Mouse (Mus musculus): ENCODE measurements around the gene D130043K22Rik. TPM values are rescaled to one million over a fixed set of nuclear protein-coding genes. Genes with fewer than 3 reads are reported as not detected.

The D130043K22Rik gene
- polyA plus RNA-seq, 1 experiment from 2014 or later, result 5.7 TPM

- H3K27me3 ChIP-seq (replicated peaks; ENCODE audit: control insufficient read depth, insufficient read depth, low read length), result no peaks in the 10 kb centered on the region
- H3K27ac ChIP-seq (ENCODE audit: low read length), result no peak overlapping the region
- H3K4me1 ChIP-seq (replicated peaks; ENCODE audit: control insufficient read depth, insufficient read depth, low read length), result no peaks in the 10 kb centered on the region
- ATAC-seq, result no peak
- no peaks in the 10 kb centered on the region for H3K9me3 ChIP-seq (ENCODE audit: control insufficient read depth, low read length)
- H3K9ac ChIP-seq (replicated peaks; ENCODE audit: low read depth, low read length), result no peak overlapping the region
- no peak overlapping the region for H3K4me3 ChIP-seq (replicated peaks; ENCODE audit: low read length)
- H3K36me3 ChIP-seq (ENCODE audit: control insufficient read depth, insufficient read depth), result no peaks in the 10 kb centered on the region; the same call in 1 of the 2 replicates
- 92% methylated on average over 1 of the region's 1 CpGs for WGBS
- no peak overlapping the region for H3K4me2 ChIP-seq (ENCODE audit: low read length)
Measured at GRCm38 (mm10) chr13:24909112-24909511, 64.2 kb downstream of the D130043K22Rik start.

GRCm38 (mm10) chr13:24913576-24913975, 68.6 kb downstream of the D130043K22Rik start:
- Histone ChIP-seq H3K27ac (ENCODE audit: low read length) (no peak overlapping the region), H3K27me3 (replicated peaks; ENCODE audit: control insufficient read depth, insufficient read depth, low read length) (no peaks in the 10 kb centered on the region), H3K4me3 (replicated peaks; ENCODE audit: low read length) (no peak overlapping the region), H3K4me2 (ENCODE audit: low read length) (no peak overlapping the region), H3K36me3 (ENCODE audit: control insufficient read depth, insufficient read depth) (no peaks in the 10 kb centered on the region; the same call in 1 of the 2 replicates), H3K9me3 (ENCODE audit: control insufficient read depth, low read length) (no peaks in the 10 kb centered on the region), H3K4me1 (replicated peaks; ENCODE audit: control insufficient read depth, insufficient read depth, low read length) (no peaks in the 10 kb centered on the region), H3K9ac (replicated peaks; ENCODE audit: low read depth, low read length) (no peak overlapping the region)
- no peak for ATAC-seq
- WGBS, result 94% methylated on average over 7 of the region's 7 CpGs

- ATAC-seq, result no peak
- H3K36me3 ChIP-seq (ENCODE audit: control insufficient read depth, insufficient read depth), result no peaks in the 10 kb centered on the region; the same call in 1 of the 2 replicates
- WGBS, result 92% methylated on average over 4 of the region's 4 CpGs
Measured at GRCm38 (mm10) chr13:24914915-24915314, 70.0 kb downstream of the D130043K22Rik start.

GRCm38 (mm10) chr13:24915831-24916230, 70.9 kb downstream of the D130043K22Rik start:
- no peak overlapping the region for H3K9ac ChIP-seq (replicated peaks; ENCODE audit: low read depth, low read length)
- no peak overlapping the region for H3K27ac ChIP-seq (ENCODE audit: low read length)
- 70% methylated on average over 13 of the region's 13 CpGs for WGBS
- ATAC-seq, result no peak
- no peak overlapping the region for H3K4me2 ChIP-seq (ENCODE audit: low read length)
- no peaks in the 10 kb centered on the region for H3K27me3 ChIP-seq (replicated peaks; ENCODE audit: control insufficient read depth, insufficient read depth, low read length)
- no peaks in the 10 kb centered on the region for H3K36me3 ChIP-seq (ENCODE audit: control insufficient read depth, insufficient read depth)
- H3K4me1 ChIP-seq (replicated peaks; ENCODE audit: control insufficient read depth, insufficient read depth, low read length), result no peaks in the 10 kb centered on the region
- H3K9me3 ChIP-seq (ENCODE audit: control insufficient read depth, low read length), result no peaks in the 10 kb centered on the region
- H3K4me3 ChIP-seq (replicated peaks; ENCODE audit: low read length), result no peak overlapping the region

More at GRCm38 (mm10) chr13:24914915-24915314, 70.0 kb downstream of the D130043K22Rik start:
- no peak overlapping the region for H3K9ac ChIP-seq (replicated peaks; ENCODE audit: low read depth, low read length)
- H3K27ac ChIP-seq (ENCODE audit: low read length), result no peak overlapping the region
- no peaks in the 10 kb centered on the region for H3K4me1 ChIP-seq (replicated peaks; ENCODE audit: control insufficient read depth, insufficient read depth, low read length)
- no peaks in the 10 kb centered on the region for H3K9me3 ChIP-seq (ENCODE audit: control insufficient read depth, low read length)
- no peaks in the 10 kb centered on the region for H3K27me3 ChIP-seq (replicated peaks; ENCODE audit: control insufficient read depth, insufficient read depth, low read length)
- H3K4me2 ChIP-seq (ENCODE audit: low read length), result no peak overlapping the region
- H3K4me3 ChIP-seq (replicated peaks; ENCODE audit: low read length), result no peak overlapping the region

GRCm38 (mm10) chr13:24920333-24920977, 75.5 kb downstream of the D130043K22Rik start:
- no peak overlapping the region for H3K4me2 ChIP-seq (ENCODE audit: low read length)
- 30% methylated on average over 5 of the region's 5 CpGs for WGBS
- H3K4me3 ChIP-seq (replicated peaks; ENCODE audit: low read length), result no peak overlapping the region
- H3K9ac ChIP-seq (replicated peaks; ENCODE audit: low read depth, low read length), result no peak overlapping the region
- H3K27me3 ChIP-seq (replicated peaks; ENCODE audit: control insufficient read depth, insufficient read depth, low read length), result no peaks in the 10 kb centered on the region
- H3K4me1 ChIP-seq (replicated peaks; ENCODE audit: control insufficient read depth, insufficient read depth, low read length), result no peaks in the 10 kb centered on the region
- H3K27ac ChIP-seq (ENCODE audit: low read length), result no peak overlapping the region
- peak; percentile 87 for ATAC-seq
- no peaks in the 10 kb centered on the region for H3K9me3 ChIP-seq (ENCODE audit: control insufficient read depth, low read length)
- peaks cover 4% of the 10 kb centered on the region for H3K36me3 ChIP-seq (ENCODE audit: control insufficient read depth, insufficient read depth)

GRCm38 (mm10) chr13:24921281-24921680, 76.3 kb downstream of the D130043K22Rik start:
- H3K27ac ChIP-seq (ENCODE audit: low read length), result no peak overlapping the region

GRCm38 (mm10) chr13:24923991-24924390, 79.1 kb downstream of the D130043K22Rik start:
- WGBS, result 93% methylated on average over 5 of the region's 5 CpGs
- ATAC-seq, result no peak
- no peaks in the 10 kb centered on the region for H3K27me3 ChIP-seq (replicated peaks; ENCODE audit: control insufficient read depth, insufficient read depth, low read length)

More at GRCm38 (mm10) chr13:24921281-24921680, 76.3 kb downstream of the D130043K22Rik start:
- 93% methylated on average over 6 of the region's 6 CpGs for WGBS
- no peaks in the 10 kb centered on the region for H3K27me3 ChIP-seq (replicated peaks; ENCODE audit: control insufficient read depth, insufficient read depth, low read length)
- no peak overlapping the region for H3K9ac ChIP-seq (replicated peaks; ENCODE audit: low read depth, low read length)
- peaks cover 6% of the 10 kb centered on the region for H3K36me3 ChIP-seq (ENCODE audit: control insufficient read depth, insufficient read depth)
- H3K4me3 ChIP-seq (replicated peaks; ENCODE audit: low read length), result no peak overlapping the region
- H3K4me2 ChIP-seq (ENCODE audit: low read length), result no peak overlapping the region
- no peaks in the 10 kb centered on the region for H3K9me3 ChIP-seq (ENCODE audit: control insufficient read depth, low read length)
- no peaks in the 10 kb centered on the region for H3K4me1 ChIP-seq (replicated peaks; ENCODE audit: control insufficient read depth, insufficient read depth, low read length)
- no peak for ATAC-seq

GRCm38 (mm10) chr13:24930591-24930990, 85.7 kb downstream of the D130043K22Rik start:
- no peak overlapping the region for H3K4me3 ChIP-seq (replicated peaks; ENCODE audit: low read length)
- no peaks in the 10 kb centered on the region for H3K9me3 ChIP-seq (ENCODE audit: control insufficient read depth, low read length)
- H3K27me3 ChIP-seq (replicated peaks; ENCODE audit: control insufficient read depth, insufficient read depth, low read length), result no peaks in the 10 kb centered on the region
- H3K4me1 ChIP-seq (replicated peaks; ENCODE audit: control insufficient read depth, insufficient read depth, low read length), result no peaks in the 10 kb centered on the region
- no peak overlapping the region for H3K4me2 ChIP-seq (ENCODE audit: low read length)
- no peak overlapping the region for H3K9ac ChIP-seq (replicated peaks; ENCODE audit: low read depth, low read length)
- ATAC-seq, result no peak
- H3K27ac ChIP-seq (ENCODE audit: low read length), result no peak overlapping the region
- H3K36me3 ChIP-seq (ENCODE audit: control insufficient read depth, insufficient read depth), result 0 out of 2 replicates have a peak, but pooled peaks cover 2% of the 10 kb centered on the region

More at GRCm38 (mm10) chr13:24923991-24924390, 79.1 kb downstream of the D130043K22Rik start:
- H3K27ac ChIP-seq (ENCODE audit: low read length), result no peak overlapping the region
- no peak overlapping the region for H3K9ac ChIP-seq (replicated peaks; ENCODE audit: low read depth, low read length)
- no peak overlapping the region for H3K4me2 ChIP-seq (ENCODE audit: low read length)
- no peaks in the 10 kb centered on the region for H3K4me1 ChIP-seq (replicated peaks; ENCODE audit: control insufficient read depth, insufficient read depth, low read length)
- no peaks in the 10 kb centered on the region for H3K9me3 ChIP-seq (ENCODE audit: control insufficient read depth, low read length)
- H3K36me3 ChIP-seq (ENCODE audit: control insufficient read depth, insufficient read depth), result peaks cover 6% of the 10 kb centered on the region
- no peak overlapping the region for H3K4me3 ChIP-seq (replicated peaks; ENCODE audit: low read length)

- H3K9ac ChIP-seq (replicated peaks; ENCODE audit: low read depth, low read length), result no peak overlapping the region
- H3K9me3 ChIP-seq (ENCODE audit: control insufficient read depth, low read length), result no peaks in the 10 kb centered on the region
- H3K4me2 ChIP-seq (ENCODE audit: low read length), result no peak overlapping the region
- no peaks in the 10 kb centered on the region for H3K27me3 ChIP-seq (replicated peaks; ENCODE audit: control insufficient read depth, insufficient read depth, low read length)
- ATAC-seq, result no peak
- peaks cover 11% of the 10 kb centered on the region for H3K4me1 ChIP-seq (replicated peaks; ENCODE audit: control insufficient read depth, insufficient read depth, low read length)
- WGBS, result 96% methylated on average over 7 of the region's 7 CpGs
- no peaks in the 10 kb centered on the region for H3K36me3 ChIP-seq (ENCODE audit: control insufficient read depth, insufficient read depth)
- H3K27ac ChIP-seq (ENCODE audit: low read length), result no peak overlapping the region
- no peak overlapping the region for H3K4me3 ChIP-seq (replicated peaks; ENCODE audit: low read length)
Measured at GRCm38 (mm10) chr13:24933199-24933598, 88.3 kb downstream of the D130043K22Rik start.

Measured in forebrain, embryonic 16.5 days (tissue).